Mouse (Mus musculus) induced T-regulatory cell, adult 2 months (primary cell): ENCODE results near the gene Akap13.

ENCODE experiments used
- DNase-seq: peaks from one replicate; pipeline ENCODE4 v3.0.0-alpha.2; 2012; ENCODE audit warnings: low read depth

The Akap13 gene

GRCm38 (mm10) chr7:75793654-75794335 lies 338.5 kb downstream of the Akap13 start:
- DNase-seq, result peak; percentile 81

- DNase-seq, result peak; percentile 88
Measured at GRCm38 (mm10) chr7:75795106-75795505, 339.8 kb downstream of the Akap13 start.

DNA sequence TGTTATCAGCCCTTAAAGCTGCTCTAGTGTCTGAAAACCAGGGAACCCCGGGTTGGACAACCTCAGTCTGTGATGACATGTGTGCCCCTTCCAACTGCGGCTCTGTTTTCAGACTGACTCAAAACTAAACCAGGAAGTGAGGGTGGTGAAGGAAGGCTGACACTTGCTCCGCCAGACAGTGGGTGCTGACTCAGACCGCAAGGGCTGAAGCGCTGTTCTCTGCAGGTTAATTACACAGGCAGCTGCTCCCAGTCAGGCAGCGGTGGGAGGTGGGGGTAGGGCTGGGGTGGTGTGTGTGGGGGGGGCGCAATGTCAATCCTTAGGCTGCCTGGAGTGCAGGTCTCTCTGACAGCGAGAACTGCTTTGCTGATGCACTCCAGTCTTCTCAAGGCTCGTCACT lies 341.1 kb downstream of the Akap13 start:
- peak; percentile 94 for DNase-seq

- peak; percentile 82 for DNase-seq
Measured at GRCm38 (mm10) chr7:75800530-75800929, 345.2 kb downstream of the Akap13 start.

GRCm38 (mm10) chr7:75801022-75801421 lies 345.7 kb downstream of the Akap13 start:
- DNase-seq, result peak; percentile 69

DNA sequence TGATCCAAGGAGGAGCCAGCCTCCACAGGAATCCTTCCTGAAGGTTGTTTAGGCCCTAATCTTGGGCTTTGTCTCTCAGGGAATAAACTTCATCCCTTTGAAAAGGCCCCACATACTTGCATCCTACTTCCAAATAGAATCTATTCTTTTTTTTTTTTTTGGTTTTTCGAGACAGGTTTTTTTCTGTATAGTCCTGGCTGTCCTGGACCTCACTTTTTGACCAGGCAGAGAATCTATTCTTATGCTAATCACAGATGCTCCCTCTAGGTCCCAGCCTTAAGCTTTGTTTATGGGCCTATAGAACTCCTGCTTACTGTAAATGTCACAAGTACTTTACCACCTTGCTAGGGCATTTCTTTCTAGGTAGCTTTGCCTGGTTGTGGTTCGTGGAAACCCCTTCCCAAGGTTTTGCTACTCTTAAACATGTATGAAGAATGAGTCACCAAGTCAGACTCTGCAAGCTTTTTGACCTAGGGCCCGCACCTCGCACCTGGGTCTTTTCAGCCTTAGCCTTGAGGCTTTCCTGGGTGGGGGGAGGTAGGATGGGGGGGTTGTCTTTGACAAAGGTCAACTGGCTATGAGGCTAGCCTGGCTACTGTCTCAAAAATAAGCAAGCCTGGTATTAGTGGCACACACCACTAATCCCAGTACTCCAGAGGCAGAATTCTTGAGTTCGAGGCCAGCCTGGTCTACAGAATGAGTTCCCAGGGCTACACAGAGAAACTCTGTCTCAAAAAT lies 346.5 kb downstream of the Akap13 start:
- peak; percentile 41 for DNase-seq

DNA sequence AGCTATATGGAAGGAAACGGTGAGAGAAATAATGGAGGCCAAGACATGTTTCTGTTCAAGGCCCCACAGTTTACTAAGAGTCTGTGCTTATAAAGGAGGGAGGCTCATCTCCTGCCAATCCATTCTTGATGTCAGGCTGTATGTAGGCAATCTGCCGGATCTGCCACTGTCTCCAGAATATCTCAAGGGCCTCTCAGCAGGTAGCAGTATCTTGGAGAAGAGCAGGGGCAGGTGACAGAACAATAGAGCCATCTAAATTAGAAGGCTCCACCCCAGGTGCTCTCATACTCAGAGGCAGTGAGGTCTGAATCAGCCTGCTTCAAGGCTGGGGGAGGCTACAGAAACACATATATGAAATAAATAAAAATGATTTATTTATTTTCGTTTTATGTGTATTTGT lies 347.6 kb downstream of the Akap13 start:
- peak; percentile 5 for DNase-seq
